Mouse (Mus musculus) adrenal gland (tissue): ENCODE results near the gene Arl16.
"Not testable (repeated sequence)": the region's sequence is repeated elsewhere in the genome, so short reads cannot be mapped to it uniquely, and the experiment has no call there.

Experiments
- intact Hi-C: fragments of 180-260 bp; cut with DNase I; formaldehyde crosslinking; loops from one replicate; pipeline ENCODE4 v1.15.1; 2025
- long read RNA-seq, 2 experiments: library from polyadenylated mRNA; unstranded; transcript quantifications; one replicate each; pipeline ENCODE4 v2.0.0; 2020; ENCODE audit warnings: borderline replicate concordance in 1 of 2; ENCODE audit not compliant: insufficient replicate concordance in 1 of 2

The Arl16 gene
- long read RNA-seq, experiment 1, transcript Arl16-201 (5 exons, 911 nt): major isoform, 15 of 24 reads
- long read RNA-seq, experiment 1, partial matches to known transcripts: 1 of 24 reads
- long read RNA-seq, experiment 1, other reads (novel, unspliced or antisense): 3 of 24 reads
- long read RNA-seq, experiment 2, transcript Arl16-201 (5 exons, 911 nt): major isoform, 19 of 44 reads
- long read RNA-seq, experiment 2, transcript Arl16-211 (3 exons, 760 nt): minor isoform, 5 of 44 reads
- long read RNA-seq, experiment 2, partial matches to known transcripts: 0 of 44 reads
- long read RNA-seq, experiment 2, other reads (novel, unspliced or antisense): 5 of 44 reads

DNA sequence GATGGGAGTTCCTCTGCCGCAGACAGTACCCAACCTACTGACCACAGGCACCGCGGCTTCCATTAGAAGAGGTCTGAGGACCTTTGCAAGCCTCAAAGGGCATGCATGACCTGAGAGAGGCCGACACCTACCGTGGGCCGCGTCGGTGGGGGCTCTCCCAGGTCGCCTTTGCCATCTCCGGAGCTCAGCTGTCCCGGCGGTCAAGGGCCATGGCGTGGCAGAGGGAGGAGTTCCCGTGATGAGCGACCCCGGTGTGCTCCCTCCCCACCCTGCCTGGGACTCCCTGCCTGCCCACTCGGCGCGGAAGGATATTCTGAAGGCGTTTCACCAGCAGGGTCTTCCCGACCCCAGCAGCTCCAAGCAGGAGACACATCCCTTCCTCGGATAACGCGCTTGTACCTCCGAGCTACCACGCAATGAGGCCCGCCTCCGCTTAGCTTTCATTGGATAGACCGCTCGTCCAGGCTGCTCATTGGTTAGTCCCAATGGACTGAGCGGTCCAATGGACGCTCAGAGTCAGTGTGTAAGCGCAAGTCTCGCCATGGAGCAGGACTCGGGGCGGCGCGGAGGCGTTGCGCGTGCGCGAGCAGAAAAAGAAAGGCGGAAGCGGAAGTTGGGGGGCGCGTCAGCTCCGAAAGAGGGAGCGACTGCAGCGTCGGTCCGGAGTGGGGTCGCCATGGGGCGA is at the start of gene Arl16:
Gene Arl16, minus strand, starts transcription at position 557 of the 685 bp plus-strand sequence.
- intact Hi-C loops: no loop called here

- intact Hi-C loops: loop anchor here (5.0 kb wide), 2 partner anchors 55 to 95 kb away; partner anchors contain the start of gene P4hb
Observed at GRCm38 (mm10) chr11:120517147-120517546, 49.7 kb upstream of the Arl16 start.

DNA sequence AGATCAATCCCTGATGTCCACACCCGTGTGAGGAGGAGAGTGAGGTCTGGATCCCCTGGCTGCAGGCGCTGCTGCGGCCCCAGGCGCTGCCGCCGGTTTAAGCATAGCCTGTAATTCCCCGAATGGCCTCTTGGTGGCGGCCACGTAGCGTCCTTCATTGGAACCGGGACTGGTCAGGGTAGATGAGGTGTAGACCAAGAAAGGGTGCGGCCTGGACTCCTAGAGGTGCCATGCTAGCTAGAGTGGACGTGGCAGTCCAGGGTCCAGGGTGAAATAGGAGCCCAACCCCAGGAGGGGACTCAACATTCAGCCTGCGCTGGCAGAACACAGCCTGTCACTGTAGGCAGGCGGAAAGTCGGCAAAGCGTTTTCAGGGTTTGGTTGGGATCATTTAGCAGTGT is 48.2 kb upstream of the Arl16 start:
- intact Hi-C loops: loop anchor here (5.0 kb wide), 2 partner anchors 57 to 97 kb away; partner anchors contain the start of gene P4hb

DNA sequence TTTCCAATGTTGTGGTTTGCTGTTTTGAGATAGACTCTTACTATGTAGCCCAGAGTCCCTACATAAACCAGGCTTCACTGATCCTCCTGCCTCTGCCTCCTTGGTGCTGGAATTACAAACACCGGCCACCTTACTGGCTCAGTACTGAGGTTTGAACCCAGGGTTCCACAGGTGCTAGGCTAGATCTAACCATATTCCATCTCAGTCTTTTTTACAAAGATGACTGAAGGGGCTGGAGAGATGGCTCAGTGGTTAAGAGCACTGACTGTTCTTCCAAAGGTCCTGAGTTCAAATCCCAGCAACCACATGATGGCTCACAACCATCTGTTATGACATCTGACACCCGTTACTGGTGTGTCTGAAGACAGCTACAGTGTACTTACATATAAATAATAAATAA is 46.9 kb upstream of the Arl16 start:
- intact Hi-C loops: not testable (repeated sequence)

DNA sequence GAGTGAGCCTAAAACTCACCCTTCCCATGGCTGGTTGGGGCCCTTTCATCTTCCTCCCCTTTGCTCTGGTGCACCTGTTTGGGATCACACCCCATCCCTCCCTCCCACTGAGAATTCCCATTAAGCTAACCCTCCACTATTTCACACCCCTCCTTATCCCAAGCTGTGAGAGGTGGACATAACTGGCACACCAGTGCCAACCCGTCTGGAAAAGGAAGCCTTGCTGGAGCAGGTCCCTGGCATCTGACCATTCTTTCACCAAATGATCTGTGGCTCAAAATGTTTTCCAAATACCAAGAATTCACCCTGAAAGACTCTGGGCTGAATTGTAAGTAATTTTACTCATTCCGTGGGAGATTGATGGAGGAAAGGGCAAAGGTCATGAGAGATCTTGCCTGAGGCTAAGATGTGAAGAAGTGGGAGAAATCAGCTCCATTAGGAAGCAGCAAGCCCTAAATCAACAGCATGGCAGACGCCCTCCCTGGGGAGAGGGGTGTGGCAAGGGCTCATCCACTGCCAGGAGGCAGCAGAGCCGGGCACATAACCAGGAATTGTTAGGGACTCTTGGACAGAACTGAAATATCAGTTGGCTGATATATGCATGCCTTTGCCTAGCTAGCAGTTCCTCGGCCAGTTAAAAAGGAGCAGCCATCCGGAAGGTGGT is 45.5 kb upstream of the Arl16 start:
- intact Hi-C loops: no loop called here

- intact Hi-C loops: no loop called here
Observed at GRCm38 (mm10) chr11:120510375-120511030, 43.1 kb upstream of the Arl16 start.

DNA sequence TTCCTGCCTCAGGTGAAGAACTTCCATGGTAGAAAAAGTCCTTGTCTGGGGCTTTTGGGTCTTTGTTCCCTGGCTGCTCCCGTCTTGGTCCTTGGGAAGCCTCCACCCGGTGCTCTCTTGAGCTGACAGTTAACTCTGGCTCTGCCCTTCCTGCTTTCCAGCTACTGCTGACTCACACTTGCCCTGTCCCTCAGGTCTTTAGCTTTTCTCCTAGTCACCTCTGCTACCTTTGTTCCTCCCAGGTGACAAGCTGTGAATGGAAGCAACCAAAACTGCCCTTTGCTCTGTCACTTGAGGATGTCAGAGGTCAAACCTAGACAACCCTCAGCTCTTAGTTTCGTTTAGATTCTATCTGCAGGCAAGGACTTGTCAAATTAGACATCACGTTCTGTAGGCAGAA is 42.5 kb upstream of the Arl16 start:
- intact Hi-C loops: loop anchor here (2.0 kb wide), 1 partner anchor 21 kb away; no protein-coding TSS in a partner anchor

DNA sequence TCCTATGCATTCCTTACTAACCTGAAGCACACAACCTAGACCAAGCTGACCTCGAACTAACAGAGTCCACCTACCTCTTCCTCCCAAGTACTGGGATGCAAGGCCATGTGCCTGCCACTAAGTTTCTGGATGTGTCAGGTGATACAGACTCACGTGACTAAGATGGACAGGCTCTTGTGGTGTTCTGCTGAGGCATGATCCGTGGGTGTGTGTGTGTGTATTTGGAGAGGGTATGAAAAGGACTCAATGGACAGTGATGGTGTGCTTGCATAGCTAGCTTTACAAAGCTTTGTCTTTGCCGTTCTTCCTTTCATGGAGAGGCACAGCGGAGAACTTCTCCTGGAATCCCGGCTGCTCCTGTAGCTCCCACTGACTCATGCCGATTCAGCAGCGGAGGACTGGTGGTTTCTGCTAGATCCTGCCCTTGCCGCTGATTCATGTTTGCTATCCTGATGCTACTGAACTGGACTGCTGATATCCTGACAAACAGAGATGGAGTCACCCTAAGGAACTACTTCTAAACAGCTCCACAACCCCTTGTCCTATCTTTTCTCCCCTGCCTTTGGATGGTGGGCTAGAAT is 41.0 kb upstream of the Arl16 start:
- intact Hi-C loops: loop anchor here (2.0 kb wide), 1 partner anchor 20 kb away; no protein-coding TSS in a partner anchor

- intact Hi-C loops: loop anchor here (2.0 kb wide), 1 partner anchor 19 kb away; no protein-coding TSS in a partner anchor
Observed at GRCm38 (mm10) chr11:120507611-120508289, 40.3 kb upstream of the Arl16 start.

GRCm38 (mm10) chr11:120506899-120507298 is 39.5 kb upstream of the Arl16 start:
- intact Hi-C loops: no loop called here

DNA sequence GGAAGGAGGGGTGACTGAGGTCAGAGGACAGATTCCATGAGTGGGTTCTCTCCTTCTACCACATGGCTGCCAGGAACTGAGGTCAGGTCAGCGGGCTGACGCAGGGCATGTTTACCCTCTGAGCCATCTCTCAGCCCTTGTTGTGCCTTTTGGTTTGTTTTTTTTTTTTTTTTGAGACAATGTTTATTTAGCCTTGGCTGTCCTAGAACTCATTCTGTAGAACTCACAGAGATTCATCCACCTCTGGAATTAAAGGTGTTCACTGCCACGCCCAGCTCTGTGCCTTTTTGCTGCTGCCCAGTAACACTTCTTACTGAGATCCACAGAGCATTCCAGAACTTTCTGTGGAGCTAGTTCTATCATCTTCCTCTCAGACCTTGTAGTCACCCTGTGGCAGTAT is 38.3 kb upstream of the Arl16 start:
- intact Hi-C loops: no loop called here

GRCm38 (mm10) chr11:120501701-120502100 is 34.3 kb upstream of the Arl16 start:
- intact Hi-C loops: no loop called here

GRCm38 (mm10) chr11:120501018-120501417 is 33.6 kb upstream of the Arl16 start:
- intact Hi-C loops: no loop called here

GRCm38 (mm10) chr11:120500357-120500756 is 33.0 kb upstream of the Arl16 start:
- intact Hi-C loops: no loop called here

GRCm38 (mm10) chr11:120499894-120500293 is 32.5 kb upstream of the Arl16 start:
- intact Hi-C loops: loop anchor here (10.0 kb wide), 1 partner anchor 285 kb away; the partner anchor contains the start of genes Gps1 and Rfng

GRCm38 (mm10) chr11:120498891-120499290 is 31.5 kb upstream of the Arl16 start:
- intact Hi-C loops: loop anchor here (10.0 kb wide), 1 partner anchor 286 kb away; the partner anchor contains the start of genes Gps1 and Rfng

GRCm38 (mm10) chr11:120498226-120498625 is 30.8 kb upstream of the Arl16 start:
- intact Hi-C loops: loop anchor here (10.0 kb wide), 1 partner anchor 287 kb away; the partner anchor contains the start of genes Gps1 and Rfng

DNA sequence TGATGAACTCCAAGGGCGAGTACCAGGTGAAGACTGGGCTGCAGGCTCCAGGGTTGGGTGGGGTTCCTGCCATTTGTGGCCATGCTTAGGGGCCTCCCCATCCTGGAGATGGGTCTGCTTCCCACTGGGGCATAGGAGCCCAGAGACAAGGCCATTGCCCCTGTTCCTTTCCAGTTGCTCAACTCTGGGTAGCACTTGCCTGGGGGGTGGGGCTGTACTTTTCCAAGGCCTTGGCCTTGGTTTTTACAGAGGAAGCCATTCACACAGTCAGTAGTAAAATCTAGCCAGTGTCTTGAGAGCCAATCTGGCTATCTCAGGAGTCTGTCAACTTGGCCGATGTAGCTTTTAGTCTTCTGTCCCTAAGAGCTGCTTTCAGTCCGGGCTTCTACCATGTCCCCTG is 30.0 kb upstream of the Arl16 start:
- intact Hi-C loops: loop anchor here (10.0 kb wide), 1 partner anchor 287 kb away; the partner anchor contains the start of genes Gps1 and Rfng

DNA sequence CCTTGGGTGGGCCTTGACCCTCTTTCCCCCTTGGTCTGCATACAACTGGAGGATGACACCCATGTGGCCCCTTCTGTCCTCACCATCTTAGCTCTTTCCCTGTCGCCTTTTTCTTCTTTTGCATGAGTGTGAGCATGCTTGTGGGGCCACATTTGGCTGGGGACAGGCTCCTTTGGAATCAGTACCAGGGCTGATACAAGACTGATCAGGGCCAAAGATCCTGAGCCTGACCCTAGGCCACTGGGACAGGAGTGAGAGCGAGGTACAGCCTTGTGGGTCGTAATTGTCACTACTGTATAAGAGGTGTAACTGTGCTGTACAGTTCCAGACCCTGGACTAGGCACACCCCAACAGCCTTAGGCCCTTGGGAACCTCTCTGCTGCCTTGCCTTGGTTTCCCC is 26.5 kb upstream of the Arl16 start:
- intact Hi-C loops: loop anchor here (10.0 kb wide), 1 partner anchor 291 kb away; the partner anchor contains the start of genes Gps1 and Rfng

GRCm38 (mm10) chr11:120493351-120493750 is 25.9 kb upstream of the Arl16 start:
- intact Hi-C loops: loop anchor here (10.0 kb wide), 1 partner anchor 291 kb away; the partner anchor contains the start of genes Gps1 and Rfng
